Mouse (Mus musculus): ENCODE measurements around the gene Gabrb1.

Gene Gabrb1

GRCm38 (mm10) chr5:72159537-72159936 lies 501.6 kb downstream of the Gabrb1 start:
- no peak for DNase-seq (ENCODE audit: extremely low spot score, low spot score)

- DNase-seq (ENCODE audit: extremely low spot score, low spot score): no peak
Measured at GRCm38 (mm10) chr5:72160781-72161485, 503.0 kb downstream of the Gabrb1 start.

GRCm38 (mm10) chr5:72162855-72163254 lies 504.9 kb downstream of the Gabrb1 start:
- no peak for DNase-seq (ENCODE audit: extremely low spot score, low spot score)

GRCm38 (mm10) chr5:72164386-72164785 lies 506.5 kb downstream of the Gabrb1 start:
- no peak for DNase-seq (ENCODE audit: extremely low spot score, low spot score)

- peak; percentile 97 for DNase-seq (ENCODE audit: extremely low spot score, low spot score)
Measured at GRCm38 (mm10) chr5:72167594-72168284, 509.8 kb downstream of the Gabrb1 start, which contains the start of gene Commd8. Gene Commd8, minus strand, starts transcription at chr5:72168189.

- DNase-seq (ENCODE audit: extremely low spot score, low spot score): no peak
Measured at GRCm38 (mm10) chr5:72168285-72168621, 510.3 kb downstream of the Gabrb1 start.

GRCm38 (mm10) chr5:72170067-72170466 lies 512.2 kb downstream of the Gabrb1 start:
- no peak for DNase-seq (ENCODE audit: extremely low spot score, low spot score)

GRCm38 (mm10) chr5:72172675-72173074 lies 514.8 kb downstream of the Gabrb1 start:
- peak; percentile 32 for DNase-seq (ENCODE audit: extremely low spot score, low spot score)

- no peak for DNase-seq (ENCODE audit: extremely low spot score, low spot score)
Measured at GRCm38 (mm10) chr5:72173521-72173920, 515.6 kb downstream of the Gabrb1 start.

- no peak for DNase-seq (ENCODE audit: extremely low spot score, low spot score)
Measured at GRCm38 (mm10) chr5:72175050-72175449, 517.1 kb downstream of the Gabrb1 start.

GRCm38 (mm10) chr5:72175530-72175929 lies 517.6 kb downstream of the Gabrb1 start:
- DNase-seq (ENCODE audit: extremely low spot score, low spot score): no peak

GRCm38 (mm10) chr5:72181194-72181593 lies 523.3 kb downstream of the Gabrb1 start:
- DNase-seq (ENCODE audit: extremely low spot score, low spot score): no peak

- DNase-seq (ENCODE audit: extremely low spot score, low spot score): no peak
Measured at GRCm38 (mm10) chr5:72182804-72183203, 524.9 kb downstream of the Gabrb1 start.

- no peak for DNase-seq (ENCODE audit: extremely low spot score, low spot score)
Measured at GRCm38 (mm10) chr5:72183929-72184328, 526.0 kb downstream of the Gabrb1 start.

GRCm38 (mm10) chr5:72184437-72185100 lies 526.7 kb downstream of the Gabrb1 start:
- DNase-seq (ENCODE audit: extremely low spot score, low spot score): no peak

- no peak for DNase-seq (ENCODE audit: extremely low spot score, low spot score)
Measured at GRCm38 (mm10) chr5:72191154-72191553, 533.2 kb downstream of the Gabrb1 start.

- DNase-seq (ENCODE audit: extremely low spot score, low spot score): no peak
Measured at GRCm38 (mm10) chr5:72191932-72192331, 534.0 kb downstream of the Gabrb1 start.

GRCm38 (mm10) chr5:72195442-72195841 lies 537.5 kb downstream of the Gabrb1 start:
- DNase-seq (ENCODE audit: extremely low spot score, low spot score): no peak

All from neural tube, embryonic 10.5 days (tissue).